Mouse (Mus musculus) stomach, embryonic 14.5 days (tissue): ENCODE data around the gene Pik3cd. TPM values are rescaled to one million over a fixed set of nuclear protein-coding genes. Genes with fewer than 3 reads are reported as not detected.

Experiments
- ATAC-seq: fragments of 200-750 bp; cut with Nextera tagmentation; 2 replicates; pipeline ENCODE4 v1.8.0; 2017; ENCODE audit warnings: low read depth, moderate TSS enrichment; ENCODE audit not compliant: insufficient number of reproducible peaks, insufficient read depth, low FRiP score
- H3K27ac ChIP-seq: fragments of 300-500 bp; sonication (generic); 2 replicates; pipeline ENCODE4 v1.5.1; 2014; ENCODE audit warnings: mild to moderate bottlenecking, low read length, moderate library complexity, mixed read lengths
- H3K27me3 ChIP-seq: fragments of 300-500 bp; sonication (generic); 2 replicates; pipeline ENCODE4 v1.6.1; 2014; ENCODE audit warnings: low read length, control low read depth, mixed read lengths; ENCODE audit not compliant: control insufficient read depth, insufficient read depth
- H3K36me3 ChIP-seq: fragments of 300-500 bp; sonication (generic); 2 replicates; pipeline ENCODE4 v1.6.1; 2014; ENCODE audit warnings: mild to moderate bottlenecking, control low read depth, low read length, moderate library complexity, mixed read lengths; ENCODE audit not compliant: control insufficient read depth, insufficient read depth
- H3K4me1 ChIP-seq: fragments of 300-500 bp; sonication (generic); 2 replicates; pipeline ENCODE4 v1.6.1; 2014; ENCODE audit warnings: low read length, control low read depth, mixed read lengths; ENCODE audit not compliant: control insufficient read depth, insufficient read depth
- H3K4me2 ChIP-seq: fragments of 300-500 bp; sonication (generic); replicated peaks from 2 replicates; pipeline ENCODE4 v1.6.1; 2014; ENCODE audit warnings: low read depth, low read length, control low read depth
- H3K4me3 ChIP-seq: fragments of 300-500 bp; sonication (generic); 2 replicates; pipeline ENCODE4 v1.5.1; 2014; ENCODE audit warnings: low read depth, low read length, control low read depth
- H3K9ac ChIP-seq: fragments of 300-500 bp; sonication (generic); replicated peaks from 2 replicates; pipeline ENCODE4 v1.6.1; 2014; ENCODE audit warnings: low read depth, mild to moderate bottlenecking, control low read depth, low read length, moderate library complexity, mixed read lengths
- H3K9me3 ChIP-seq: fragments of 300-500 bp; sonication (generic); 2 replicates; pipeline ENCODE4 v1.6.1; 2016; ENCODE audit warnings: low read depth, low read length, control low read depth; ENCODE audit not compliant: control insufficient read depth
- WGBS: fragments of 180-500 bp; shearing (Covaris S2); extraction: QIAGEN DNeasy Blood & Tissue Kit; methylation state at CpG from one replicate; pipeline ENCODE4 v1.1.7; 2014; 5-methylcytosine and 5-hydroxymethylcytosine counted together
- polyA plus RNA-seq: library from polyadenylated mRNA; unstranded; fragments of >200 nt; fragmentation: Nextera tagmentation; extraction: Ambion mirVana; gene quantifications from 2 replicates; pipeline ENCODE4 v1.2.1, GENCODE M21; 2014

The Pik3cd gene
- polyA plus RNA-seq, 1 experiment from 2014 or later = 4.8 TPM

DNA sequence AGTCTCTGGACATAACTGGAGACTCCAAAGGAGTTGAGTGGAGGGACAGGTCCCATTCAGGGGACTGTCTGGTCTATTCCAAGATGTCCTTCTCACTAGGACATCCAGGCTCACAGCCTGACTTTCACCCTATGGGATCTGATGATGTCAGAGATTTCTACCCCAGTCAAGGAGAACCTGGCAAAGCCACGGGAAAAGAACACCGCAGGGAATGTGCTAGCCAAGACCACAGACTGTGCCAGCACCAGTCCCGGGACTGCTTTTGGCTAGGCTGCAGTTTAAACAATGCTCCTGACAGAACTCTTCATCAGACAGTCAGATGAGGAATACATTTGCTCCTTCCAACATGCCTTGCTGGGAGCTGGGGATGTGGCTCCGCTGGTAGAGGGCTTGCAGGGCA is 2.4 kb downstream of the Pik3cd start:
- H3K27ac ChIP-seq = no peak overlapping the region
- H3K9ac ChIP-seq = no peak overlapping the region
- 83% methylated on average over 4 of the region's 4 CpGs for WGBS
- ATAC-seq = no peak
- no peaks in the 10 kb centered on the region for H3K9me3 ChIP-seq
- no peak overlapping the region for H3K4me3 ChIP-seq
- 0 out of 2 replicates have a peak, but pooled peaks cover 4% of the 10 kb centered on the region for H3K27me3 ChIP-seq
- H3K4me1 ChIP-seq = 0 out of 2 replicates have a peak, but pooled peaks cover 4% of the 10 kb centered on the region
- H3K4me2 ChIP-seq = no peak overlapping the region
- no peaks in the 10 kb centered on the region for H3K36me3 ChIP-seq

DNA sequence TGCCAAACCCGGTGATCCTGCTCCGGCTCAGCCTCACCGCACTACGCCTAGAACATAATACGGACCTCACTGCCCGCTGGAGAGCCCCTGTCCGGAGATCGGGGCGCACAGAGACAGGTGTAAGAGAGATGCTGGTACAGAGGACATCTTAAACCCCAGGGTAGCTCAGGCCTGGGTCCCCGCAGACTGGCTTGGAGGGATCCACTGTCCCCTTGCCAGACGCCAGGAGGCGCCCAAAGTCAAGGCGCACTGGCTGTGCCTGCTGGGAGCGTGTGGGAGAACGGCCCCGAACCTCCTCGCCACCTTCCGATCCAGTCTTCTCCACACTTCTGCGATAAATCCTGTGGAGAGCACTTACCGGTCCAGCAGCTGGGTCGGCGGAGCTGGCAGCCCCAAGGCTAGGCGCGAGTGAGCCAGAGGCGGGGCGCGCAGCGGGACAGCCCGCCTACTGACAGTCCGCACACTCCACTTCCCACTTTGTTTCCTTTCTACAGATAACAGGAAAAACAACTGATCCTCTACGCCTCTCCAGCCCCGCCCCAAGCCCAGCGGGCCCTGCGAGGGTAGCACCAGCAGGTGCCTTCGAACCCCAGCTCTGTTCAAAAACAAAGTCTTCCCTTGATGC is 4.1 kb downstream of the Pik3cd start:
- H3K4me3 ChIP-seq = peak overlapping the region; percentile 39
- H3K36me3 ChIP-seq = no peaks in the 10 kb centered on the region
- no peak overlapping the region for H3K27ac ChIP-seq
- 0 out of 2 replicates have a peak, but pooled peaks cover 4% of the 10 kb centered on the region for H3K4me1 ChIP-seq
- 2% methylated on average over 35 of the region's 35 CpGs for WGBS
- ATAC-seq = peak; percentile 65; the same call in 1 of the 2 replicates
- H3K4me2 ChIP-seq = peak overlapping the region; percentile 80
- peak overlapping the region; percentile 28; the same call in 1 of the 2 replicates for H3K9ac ChIP-seq
- H3K9me3 ChIP-seq = no peaks in the 10 kb centered on the region
- H3K27me3 ChIP-seq = 0 out of 2 replicates have a peak, but pooled peaks cover 4% of the 10 kb centered on the region

- 23% methylated on average over 15 of the region's 15 CpGs for WGBS
These were observed 4.7 kb downstream of the Pik3cd start for GRCm38 (mm10) chr4:149697506-149698196.

DNA sequence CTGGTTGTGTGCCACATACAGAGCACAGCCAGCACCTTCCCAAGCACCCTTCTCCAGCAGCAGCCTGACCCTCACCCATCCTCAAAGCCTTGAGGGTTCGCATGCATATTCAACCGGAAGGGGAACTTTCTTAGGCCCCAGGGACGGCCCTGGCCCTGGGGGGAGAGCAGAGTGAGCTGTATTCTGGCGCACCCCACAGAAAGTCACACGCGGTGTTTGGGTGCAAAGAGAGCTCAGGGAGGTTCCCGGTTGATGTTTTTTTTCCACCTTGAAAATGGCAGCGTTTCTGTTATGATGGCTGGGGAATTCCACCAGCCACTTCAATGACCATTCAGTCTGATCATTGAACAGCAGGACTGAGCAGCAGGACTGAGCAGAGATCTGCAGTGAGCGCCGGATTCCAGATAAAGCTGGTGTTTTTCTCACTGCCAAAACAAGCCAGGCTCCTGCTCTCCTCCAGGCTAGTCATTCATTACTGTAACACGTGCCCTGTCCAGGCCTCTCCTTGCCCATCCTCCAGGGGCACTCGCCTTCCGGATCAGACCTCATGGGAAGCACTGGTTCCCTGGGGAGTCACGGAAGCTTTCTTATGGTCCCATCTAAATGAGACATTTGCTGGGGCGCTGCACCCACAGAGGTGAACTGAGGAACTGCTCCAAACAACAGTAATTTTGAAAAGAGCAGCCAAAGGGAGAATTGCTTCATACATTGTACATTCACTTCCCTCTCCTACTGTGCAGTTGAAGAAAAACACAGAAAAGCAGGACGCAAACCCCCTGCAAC is 6.0 kb downstream of the Pik3cd start:
- Histone ChIP-seq H3K9me3 (no peaks in the 10 kb centered on the region), H3K27me3 (0 out of 2 replicates have a peak, but pooled peaks cover 4% of the 10 kb centered on the region), H3K4me3 (no peak overlapping the region), H3K27ac (no peak overlapping the region), H3K36me3 (no peaks in the 10 kb centered on the region), H3K4me2 (no peak overlapping the region), H3K9ac (no peak overlapping the region), H3K4me1 (0 out of 2 replicates have a peak, but pooled peaks cover 4% of the 10 kb centered on the region)
- 25% methylated on average over 16 of the region's 16 CpGs for whole genome bisulfite sequencing
- ATAC-seq = no peak

More at GRCm38 (mm10) chr4:149697506-149698196, 4.7 kb downstream of the Pik3cd start:
- H3K27ac ChIP-seq = no peak overlapping the region
- peak overlapping the region; percentile 39 for H3K4me3 ChIP-seq
- peak overlapping the region; percentile 28; the same call in 1 of the 2 replicates for H3K9ac ChIP-seq
- H3K4me2 ChIP-seq = peak overlapping the region; percentile 80
- no peaks in the 10 kb centered on the region for H3K9me3 ChIP-seq
- H3K4me1 ChIP-seq = 0 out of 2 replicates have a peak, but pooled peaks cover 4% of the 10 kb centered on the region
- no peaks in the 10 kb centered on the region for H3K36me3 ChIP-seq
- ATAC-seq = 0 out of 2 replicates have a peak, but pooled peaks have one; percentile 20
- 0 out of 2 replicates have a peak, but pooled peaks cover 4% of the 10 kb centered on the region for H3K27me3 ChIP-seq

DNA sequence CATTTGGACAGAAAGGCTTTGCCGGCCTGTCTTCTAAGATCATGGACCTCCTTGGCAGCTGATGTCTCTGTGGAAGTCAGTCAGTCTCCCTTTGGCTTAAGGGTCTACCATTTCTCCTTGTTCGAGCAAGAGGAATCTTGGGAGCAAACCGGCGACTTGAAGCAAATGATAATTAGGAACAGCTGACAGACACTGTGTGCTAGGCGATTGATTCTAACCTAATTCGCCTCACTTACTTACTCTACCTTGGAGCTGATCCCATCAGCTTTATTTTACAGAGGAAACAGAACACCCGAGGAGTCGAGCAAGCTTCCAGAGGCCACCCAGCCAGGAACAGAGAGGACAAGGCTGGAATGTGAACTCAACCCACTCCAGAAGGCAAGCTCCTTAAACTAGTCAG is 11.0 kb downstream of the Pik3cd start:
- Histone ChIP-seq H3K4me3 (no peak overlapping the region), H3K9ac (no peak overlapping the region), H3K9me3 (no peaks in the 10 kb centered on the region), H3K36me3 (no peaks in the 10 kb centered on the region), H3K4me1 (no peaks in the 10 kb centered on the region), H3K4me2 (no peak overlapping the region), H3K27ac (no peak overlapping the region), H3K27me3 (no peaks in the 10 kb centered on the region)
- WGBS = 79% methylated on average over 8 of the region's 8 CpGs
- no peak for ATAC-seq

- Histone ChIP-seq H3K27me3 (no peaks in the 10 kb centered on the region), H3K9ac (no peak overlapping the region), H3K4me2 (no peak overlapping the region), H3K4me1 (no peaks in the 10 kb centered on the region), H3K9me3 (no peaks in the 10 kb centered on the region), H3K27ac (no peak overlapping the region), H3K36me3 (no peaks in the 10 kb centered on the region), H3K4me3 (no peak overlapping the region)
- ATAC-seq = no peak
- 87% methylated on average over 8 of the region's 8 CpGs for WGBS
These were observed 11.5 kb downstream of the Pik3cd start for GRCm38 (mm10) chr4:149690828-149691280.

- no peak overlapping the region for H3K9ac ChIP-seq
- no peaks in the 10 kb centered on the region for H3K27me3 ChIP-seq
- H3K27ac ChIP-seq = no peak overlapping the region
- WGBS = 71% methylated on average over 12 of the region's 12 CpGs
- H3K36me3 ChIP-seq = no peaks in the 10 kb centered on the region
- no peaks in the 10 kb centered on the region for H3K4me1 ChIP-seq
- H3K4me2 ChIP-seq = no peak overlapping the region
- no peaks in the 10 kb centered on the region for H3K9me3 ChIP-seq
- no peak overlapping the region for H3K4me3 ChIP-seq
- no peak for ATAC-seq
These were observed 12.3 kb downstream of the Pik3cd start for GRCm38 (mm10) chr4:149689822-149690700.
